Mouse (Mus musculus): ENCODE results near the gene Rpap2. TPM values are rescaled to one million over a fixed set of nuclear protein-coding genes. Genes with fewer than 3 reads are reported as not detected.

Gene Rpap2
- 16.8 and 18.9 TPM in 2 replicates for polyA plus RNA-seq (2015; fragmentation: Nextera tagmentation; extraction: Ambion mirVana)

DNA sequence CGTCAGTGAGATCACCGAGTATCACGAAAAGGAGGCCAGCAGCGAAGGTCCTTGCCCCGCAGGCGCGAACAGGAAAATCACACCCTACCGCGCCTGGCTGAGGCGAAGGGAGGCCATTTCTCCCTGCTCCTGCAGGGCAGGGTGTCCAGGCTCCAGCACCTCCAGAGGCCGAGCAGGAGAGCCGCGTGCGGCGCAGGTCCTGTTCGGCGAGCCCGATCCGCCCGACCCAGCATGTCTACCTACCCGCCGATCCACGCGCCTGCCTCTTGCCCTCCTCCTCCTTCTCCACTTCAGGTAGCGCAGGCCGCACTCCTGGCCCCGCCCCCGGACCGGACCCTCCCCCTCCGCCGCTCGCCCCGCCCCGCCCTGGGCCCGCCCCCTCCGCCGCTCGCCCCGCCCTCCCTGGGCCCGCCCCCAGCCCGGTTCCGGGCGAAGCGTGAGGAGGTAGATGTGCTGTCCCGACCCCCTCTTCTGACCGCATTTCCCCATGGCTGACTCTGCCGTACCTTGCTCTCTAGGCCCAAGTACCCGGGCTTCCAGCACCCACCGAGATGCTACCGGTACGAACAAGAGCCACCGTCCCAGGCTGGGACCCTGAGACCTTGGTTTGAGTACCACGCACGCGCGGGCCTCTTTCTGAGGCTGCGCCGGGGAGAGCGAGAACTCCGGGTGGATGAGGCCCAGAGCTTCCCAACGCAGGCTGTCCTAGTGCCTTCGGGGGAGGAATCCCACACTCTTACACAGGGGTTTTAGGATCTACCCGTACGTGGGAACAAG lies at the start of gene Rpap2, which contains the start of gene Glmn:
Gene Rpap2 (plus strand): TSS at position 73 of the 777 bp plus-strand sequence.
Gene Glmn (minus strand): TSS at position 588 of the 777 bp plus-strand sequence.
- no peaks in the 10 kb centered on the region for H3K27me3 ChIP-seq
- H3K9ac ChIP-seq: peak within 1 kb of the TSS; percentile 80
- H3K36me3 ChIP-seq (ENCODE audit: poor library complexity, severe bottlenecking): peaks cover 16% of the 10 kb centered on the region
- peak within 1 kb of the TSS; percentile 78 for H3K27ac ChIP-seq
- H3K4me2 ChIP-seq: peak within 1 kb of the TSS; percentile 67
- no peaks in the 10 kb centered on the region for H3K9me3 ChIP-seq (replicated peaks)
- H3K4me3 ChIP-seq: peak within 1 kb of the TSS; percentile 69
- under 1% methylated on average over 41 of the region's 64 CpGs for WGBS
- H3K4me1 ChIP-seq: peaks cover 10% of the 10 kb centered on the region; the same call in 1 of the 2 replicates
- peak; percentile 96 for ATAC-seq

DNA sequence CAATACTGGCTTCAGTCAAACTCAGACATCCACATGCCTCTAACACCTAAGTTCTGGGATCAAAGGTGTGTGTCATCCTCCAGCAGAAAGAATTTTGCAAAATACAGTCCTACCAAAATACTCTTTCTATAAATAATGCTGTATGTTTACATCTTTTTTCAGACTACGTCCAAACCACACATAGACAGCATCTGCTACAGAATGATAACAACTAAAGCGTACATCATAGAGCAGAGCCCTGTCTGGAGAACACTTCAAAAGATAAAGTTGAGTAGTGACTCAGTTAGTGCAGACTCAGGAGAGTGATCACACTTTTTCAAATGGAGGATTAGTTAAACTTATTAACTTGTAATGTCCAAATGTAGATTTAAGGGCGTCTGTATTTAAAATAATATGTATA lies 49.2 kb upstream of the Rpap2 start:
- H3K9ac ChIP-seq: no peak overlapping the region
- no peak overlapping the region for H3K27ac ChIP-seq
- H3K27me3 ChIP-seq: no peaks in the 10 kb centered on the region
- no peak overlapping the region for H3K4me3 ChIP-seq
- H3K36me3 ChIP-seq (ENCODE audit: poor library complexity, severe bottlenecking): peaks cover 18% of the 10 kb centered on the region
- no peaks in the 10 kb centered on the region for H3K4me1 ChIP-seq
- 90% methylated on average over 3 of the region's 3 CpGs for WGBS
- H3K4me2 ChIP-seq: no peak overlapping the region
- no peaks in the 10 kb centered on the region for H3K9me3 ChIP-seq (replicated peaks)
- no peak for ATAC-seq

DNA sequence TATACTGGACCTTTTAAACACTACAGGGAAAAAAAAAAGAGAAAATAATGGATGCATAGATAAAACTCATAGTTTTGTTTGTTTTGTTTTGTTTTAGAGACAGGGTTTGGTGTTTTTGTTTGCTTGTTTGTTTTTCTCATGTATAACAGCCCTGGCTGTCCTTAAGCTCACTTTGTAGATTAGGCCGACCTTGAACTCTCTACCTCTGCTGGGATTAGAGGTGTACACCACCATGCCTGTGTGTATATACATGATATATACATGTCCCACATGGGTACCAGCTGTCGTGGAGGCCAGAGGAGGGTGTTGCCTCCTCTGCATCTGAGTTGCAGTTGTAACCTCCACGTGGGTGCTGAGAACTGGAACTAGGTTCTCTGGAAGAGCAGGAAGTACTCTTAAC lies 48.7 kb upstream of the Rpap2 start:
- H3K27me3 ChIP-seq: no peaks in the 10 kb centered on the region
- H3K9ac ChIP-seq: no peak overlapping the region
- H3K9me3 ChIP-seq (replicated peaks): no peaks in the 10 kb centered on the region
- H3K4me1 ChIP-seq: no peaks in the 10 kb centered on the region
- H3K4me2 ChIP-seq: no peak overlapping the region
- H3K4me3 ChIP-seq: no peak overlapping the region
- ATAC-seq: no peak
- H3K27ac ChIP-seq: no peak overlapping the region
- 91% methylated on average over 3 of the region's 3 CpGs for WGBS
- H3K36me3 ChIP-seq (ENCODE audit: poor library complexity, severe bottlenecking): peaks cover 18% of the 10 kb centered on the region

- H3K4me2 ChIP-seq: no peak overlapping the region
- 96% methylated on average over 5 of the region's 5 CpGs for WGBS
- H3K27ac ChIP-seq: no peak overlapping the region
- no peak overlapping the region for H3K4me3 ChIP-seq
- no peaks in the 10 kb centered on the region for H3K27me3 ChIP-seq
- H3K9me3 ChIP-seq (replicated peaks): no peaks in the 10 kb centered on the region
- no peak for ATAC-seq
- peaks cover 38% of the 10 kb centered on the region for H3K36me3 ChIP-seq (ENCODE audit: poor library complexity, severe bottlenecking)
- H3K4me1 ChIP-seq: no peaks in the 10 kb centered on the region
- H3K9ac ChIP-seq: no peak overlapping the region
Measured at GRCm38 (mm10) chr5:107554336-107554735, 42.8 kb upstream of the Rpap2 start.

DNA sequence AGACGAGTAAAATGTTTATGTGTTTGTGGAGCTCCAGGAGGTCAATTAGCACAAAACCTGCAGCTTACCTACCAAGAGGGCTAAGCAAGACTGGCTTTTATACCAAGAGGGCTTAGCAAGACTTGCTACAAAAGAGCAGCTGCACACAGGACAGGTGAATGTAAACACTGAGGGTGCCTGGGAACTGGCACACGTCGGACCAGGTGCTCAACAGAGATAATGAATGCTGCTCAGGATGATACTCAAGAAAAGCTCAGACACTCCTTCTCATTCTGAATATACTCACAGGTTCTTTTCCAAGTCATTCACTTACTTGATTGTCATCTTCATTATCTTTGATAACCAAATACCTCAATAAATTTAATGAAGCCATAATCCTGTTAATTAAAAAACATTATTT lies 40.2 kb upstream of the Rpap2 start:
- Histone ChIP-seq H3K4me2 (no peak overlapping the region), H3K9ac (no peak overlapping the region), H3K27ac (no peak overlapping the region), H3K36me3 (ENCODE audit: poor library complexity, severe bottlenecking) (peaks cover 50% of the 10 kb centered on the region), H3K27me3 (no peaks in the 10 kb centered on the region), H3K9me3 (replicated peaks) (no peaks in the 10 kb centered on the region), H3K4me1 (no peaks in the 10 kb centered on the region), H3K4me3 (no peak overlapping the region)
- ATAC-seq: no peak
- WGBS: 86% methylated on average over 3 of the region's 3 CpGs

GRCm38 (mm10) chr5:107569148-107569547 lies 28.0 kb upstream of the Rpap2 start:
- Histone ChIP-seq H3K4me3 (no peak overlapping the region), H3K4me2 (no peak overlapping the region), H3K36me3 (ENCODE audit: poor library complexity, severe bottlenecking) (peaks cover 58% of the 10 kb centered on the region), H3K9ac (no peak overlapping the region), H3K9me3 (replicated peaks) (no peaks in the 10 kb centered on the region; the same call in 1 of the 2 replicates), H3K27me3 (no peaks in the 10 kb centered on the region), H3K4me1 (no peaks in the 10 kb centered on the region), H3K27ac (no peak overlapping the region)
- ATAC-seq: no peak
- 93% methylated on average over 9 of the region's 9 CpGs for WGBS

- no peak for ATAC-seq
- Histone ChIP-seq H3K4me1 (peaks cover 10% of the 10 kb centered on the region; the same call in 1 of the 2 replicates), H3K27me3 (no peaks in the 10 kb centered on the region), H3K4me3 (peak overlapping the region; percentile 69), H3K4me2 (peak overlapping the region; percentile 67), H3K9ac (peak overlapping the region; percentile 80; the same call in 1 of the 2 replicates), H3K27ac (peak overlapping the region; percentile 78), H3K9me3 (replicated peaks) (no peaks in the 10 kb centered on the region), H3K36me3 (ENCODE audit: poor library complexity, severe bottlenecking) (peaks cover 17% of the 10 kb centered on the region)
- WGBS: 23% methylated on average over 4 of the region's 4 CpGs
Measured at GRCm38 (mm10) chr5:107598380-107598779, 1.2 kb downstream of the Rpap2 start.

DNA sequence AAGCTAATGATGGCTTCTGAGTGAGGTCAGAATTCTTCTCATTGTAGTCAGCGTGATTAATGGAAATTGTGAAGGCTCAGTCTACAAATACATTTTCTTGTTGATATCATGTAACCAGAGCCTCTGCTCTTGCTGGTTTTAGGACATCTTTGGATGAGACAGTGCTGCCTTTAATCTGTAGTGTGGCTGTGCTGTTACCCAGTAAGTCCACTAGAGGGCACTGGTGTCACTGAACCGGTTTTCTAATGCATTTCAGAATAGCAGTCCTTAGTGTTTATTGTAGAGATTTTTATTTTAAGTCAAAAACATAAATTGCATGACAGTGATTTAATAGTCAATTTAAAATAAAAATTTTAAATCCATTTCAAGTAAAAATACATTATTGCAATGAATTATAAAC lies 14.1 kb downstream of the Rpap2 start:
- Histone ChIP-seq H3K4me1 (no peaks in the 10 kb centered on the region), H3K4me3 (no peak overlapping the region), H3K36me3 (ENCODE audit: poor library complexity, severe bottlenecking) (peaks cover 22% of the 10 kb centered on the region), H3K27ac (no peak overlapping the region), H3K4me2 (no peak overlapping the region), H3K27me3 (no peaks in the 10 kb centered on the region), H3K9ac (no peak overlapping the region), H3K9me3 (replicated peaks) (no peaks in the 10 kb centered on the region)
- peak; percentile 68; the same call in 1 of the 2 replicates for ATAC-seq
- WGBS: 5% methylated on average over 2 of the region's 2 CpGs

GRCm38 (mm10) chr5:107617986-107618385 lies 20.8 kb downstream of the Rpap2 start:
- H3K27me3 ChIP-seq: no peaks in the 10 kb centered on the region
- H3K9me3 ChIP-seq (replicated peaks): no peaks in the 10 kb centered on the region
- H3K9ac ChIP-seq: no peak overlapping the region
- H3K4me3 ChIP-seq: no peak overlapping the region
- H3K27ac ChIP-seq: no peak overlapping the region
- no peaks in the 10 kb centered on the region for H3K4me1 ChIP-seq
- 91% methylated on average over 6 of the region's 6 CpGs for WGBS
- ATAC-seq: no peak
- H3K4me2 ChIP-seq: no peak overlapping the region
- H3K36me3 ChIP-seq (ENCODE audit: poor library complexity, severe bottlenecking): peaks cover 34% of the 10 kb centered on the region

GRCm38 (mm10) chr5:107621327-107621726 lies 24.2 kb downstream of the Rpap2 start:
- 95% methylated on average over 3 of the region's 3 CpGs for WGBS
- H3K36me3 ChIP-seq (ENCODE audit: poor library complexity, severe bottlenecking): peaks cover 42% of the 10 kb centered on the region
- no peak for ATAC-seq

GRCm38 (mm10) chr5:107633651-107634050 lies 36.5 kb downstream of the Rpap2 start:
- no peaks in the 10 kb centered on the region for H3K27me3 ChIP-seq
- peaks cover 18% of the 10 kb centered on the region for H3K36me3 ChIP-seq (ENCODE audit: poor library complexity, severe bottlenecking)
- no peak overlapping the region for H3K4me2 ChIP-seq
- H3K27ac ChIP-seq: no peak overlapping the region
- no peak for ATAC-seq
- H3K4me3 ChIP-seq: no peak overlapping the region
- WGBS: 87% methylated on average over 4 of the region's 4 CpGs
- no peak overlapping the region for H3K9ac ChIP-seq
- no peaks in the 10 kb centered on the region for H3K9me3 ChIP-seq (replicated peaks)
- no peaks in the 10 kb centered on the region for H3K4me1 ChIP-seq

More at GRCm38 (mm10) chr5:107621327-107621726, 24.2 kb downstream of the Rpap2 start:
- Histone ChIP-seq H3K4me3 (no peak overlapping the region), H3K27me3 (no peaks in the 10 kb centered on the region), H3K9me3 (replicated peaks) (no peaks in the 10 kb centered on the region), H3K4me1 (no peaks in the 10 kb centered on the region), H3K27ac (no peak overlapping the region), H3K4me2 (no peak overlapping the region), H3K9ac (no peak overlapping the region)

DNA sequence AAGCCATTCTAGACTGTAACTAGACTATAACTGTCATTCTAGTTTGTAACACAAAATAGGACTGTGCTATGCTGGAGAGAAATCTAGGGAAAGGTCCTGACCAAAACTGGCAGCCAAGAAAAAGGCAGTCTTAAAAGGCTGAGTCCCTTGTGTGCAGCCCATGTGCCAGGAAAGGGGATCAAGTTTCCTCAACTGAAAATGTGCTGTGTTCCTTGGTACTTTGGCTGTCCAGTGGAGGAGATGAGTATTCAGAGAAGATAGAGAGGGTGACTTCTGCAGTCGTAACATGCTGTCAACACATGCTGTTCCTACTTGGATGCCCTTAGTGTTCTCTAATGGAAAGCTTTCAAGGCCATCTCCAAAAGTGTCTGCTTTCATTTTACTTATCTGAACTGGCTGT lies 39.9 kb downstream of the Rpap2 start:
- Histone ChIP-seq H3K36me3 (ENCODE audit: poor library complexity, severe bottlenecking) (no peaks in the 10 kb centered on the region), H3K27me3 (no peaks in the 10 kb centered on the region), H3K27ac (no peak overlapping the region), H3K9me3 (replicated peaks) (no peaks in the 10 kb centered on the region), H3K4me1 (no peaks in the 10 kb centered on the region), H3K9ac (no peak overlapping the region), H3K4me2 (no peak overlapping the region), H3K4me3 (no peak overlapping the region)
- no peak for ATAC-seq
- WGBS: 90% methylated on average over 1 of the region's 1 CpGs

Measured in forebrain, embryonic 13.5 days (tissue).